Mouse (Mus musculus): ENCODE measurements around the gene Meox1. TPM values are rescaled to one million over a fixed set of nuclear protein-coding genes. Genes with fewer than 3 reads are reported as not detected.

Meox1 gene
- total RNA-seq (2015; ENCODE audit: low replicate concordance) = not detected in 2 replicates
- total RNA-seq (2017; ENCODE audit: low replicate concordance) = not detected in 2 replicates

DNA sequence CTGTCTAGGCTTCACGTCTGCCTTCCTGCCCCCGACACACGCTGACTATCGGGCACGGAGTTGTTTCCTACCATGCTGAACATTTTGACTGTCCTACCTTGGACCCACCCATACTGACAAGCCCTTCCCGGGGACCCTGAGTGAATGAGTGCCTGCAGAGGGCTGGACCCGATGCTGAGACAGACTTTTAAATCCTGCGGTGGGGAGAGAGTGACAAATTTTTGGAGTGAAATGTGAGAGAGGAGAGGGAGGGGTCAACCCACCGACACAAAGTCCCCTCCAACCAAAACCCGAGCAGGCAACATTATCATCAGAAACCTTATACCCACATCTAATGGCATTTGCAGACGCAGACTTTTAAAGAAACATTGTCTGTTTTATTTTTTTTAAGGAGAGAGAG is at the start of gene Meox1:
Meox1 (minus strand) TSS at position 171 of the 400 bp plus-strand sequence.
- no peak for ATAC-seq (replicated peaks; ENCODE audit: low FRiP score, poor library complexity, severe bottlenecking)

DNA sequence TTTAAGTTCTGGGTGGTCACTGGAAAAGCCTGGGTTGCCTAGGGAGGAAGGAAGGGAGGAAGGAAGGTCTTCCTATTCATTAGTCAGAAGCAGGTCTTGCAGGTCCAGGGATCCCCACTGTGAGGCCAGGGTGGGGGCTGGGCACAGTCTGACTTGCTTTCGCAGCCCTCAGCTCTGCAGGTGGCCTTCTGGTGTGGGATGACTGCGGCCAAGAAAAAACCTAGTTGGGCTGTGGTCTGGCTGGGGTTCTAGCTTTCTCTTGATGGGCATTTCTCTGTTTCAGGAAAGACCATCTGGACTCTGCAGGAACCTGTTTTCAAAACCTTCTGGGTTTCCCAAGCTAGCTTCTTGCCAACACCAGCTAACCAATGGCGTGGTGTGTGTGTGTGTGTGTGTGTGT is 48.9 kb upstream of the Meox1 start:
- no peak for ATAC-seq (replicated peaks; ENCODE audit: low FRiP score, poor library complexity, severe bottlenecking)

- no peak for ATAC-seq (replicated peaks; ENCODE audit: low FRiP score, poor library complexity, severe bottlenecking)
These were observed 42.9 kb upstream of the Meox1 start for GRCm38 (mm10) chr11:101937108-101937507.

DNA sequence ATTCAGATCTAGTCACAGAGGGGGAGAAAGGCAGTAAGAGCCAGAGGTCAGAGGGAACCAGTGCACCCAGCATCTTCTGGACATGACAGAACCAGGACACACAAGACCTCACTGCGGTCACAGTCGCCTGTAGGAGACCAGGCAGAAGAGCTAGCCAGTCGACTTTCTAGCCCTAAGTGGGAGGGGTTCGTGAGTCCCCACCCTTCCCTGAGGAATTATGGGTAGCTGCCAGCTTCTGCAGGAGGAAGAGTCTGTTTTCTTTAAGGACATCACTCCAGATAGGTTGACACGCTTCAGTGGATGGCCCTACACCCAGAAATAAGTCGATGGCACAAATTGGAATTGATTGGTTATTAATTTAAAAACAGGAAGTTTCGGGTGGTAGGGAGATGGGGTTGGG is 42.2 kb upstream of the Meox1 start:
- ATAC-seq (replicated peaks; ENCODE audit: low FRiP score, poor library complexity, severe bottlenecking) = no peak

- no peak for ATAC-seq (replicated peaks; ENCODE audit: low FRiP score, poor library complexity, severe bottlenecking)
These were observed 41.6 kb upstream of the Meox1 start for GRCm38 (mm10) chr11:101935743-101936142.

DNA sequence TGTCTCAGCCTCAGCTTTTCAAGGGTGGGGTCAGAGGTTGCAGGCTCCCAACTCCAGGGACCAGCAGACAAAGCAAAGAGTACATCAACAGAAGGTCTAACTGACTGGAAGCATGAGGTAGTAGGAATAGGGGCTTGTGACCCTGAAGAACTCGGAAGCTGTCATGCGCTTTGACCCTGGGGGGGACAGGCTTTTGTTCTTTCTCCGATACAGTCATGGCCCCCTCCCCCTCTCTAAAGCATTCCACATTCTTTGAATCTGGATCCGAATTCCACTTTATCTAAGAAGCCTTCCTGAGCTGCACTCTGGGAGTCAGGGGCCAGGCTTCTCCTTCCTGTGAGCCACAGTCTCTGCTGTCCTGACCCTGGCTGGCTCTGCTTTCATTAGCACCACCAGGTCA is 37.8 kb upstream of the Meox1 start:
- ATAC-seq (replicated peaks; ENCODE audit: low FRiP score, poor library complexity, severe bottlenecking) = no peak

- ATAC-seq (replicated peaks; ENCODE audit: low FRiP score, poor library complexity, severe bottlenecking) = no peak
These were observed 34.0 kb upstream of the Meox1 start for GRCm38 (mm10) chr11:101928030-101928762.

DNA sequence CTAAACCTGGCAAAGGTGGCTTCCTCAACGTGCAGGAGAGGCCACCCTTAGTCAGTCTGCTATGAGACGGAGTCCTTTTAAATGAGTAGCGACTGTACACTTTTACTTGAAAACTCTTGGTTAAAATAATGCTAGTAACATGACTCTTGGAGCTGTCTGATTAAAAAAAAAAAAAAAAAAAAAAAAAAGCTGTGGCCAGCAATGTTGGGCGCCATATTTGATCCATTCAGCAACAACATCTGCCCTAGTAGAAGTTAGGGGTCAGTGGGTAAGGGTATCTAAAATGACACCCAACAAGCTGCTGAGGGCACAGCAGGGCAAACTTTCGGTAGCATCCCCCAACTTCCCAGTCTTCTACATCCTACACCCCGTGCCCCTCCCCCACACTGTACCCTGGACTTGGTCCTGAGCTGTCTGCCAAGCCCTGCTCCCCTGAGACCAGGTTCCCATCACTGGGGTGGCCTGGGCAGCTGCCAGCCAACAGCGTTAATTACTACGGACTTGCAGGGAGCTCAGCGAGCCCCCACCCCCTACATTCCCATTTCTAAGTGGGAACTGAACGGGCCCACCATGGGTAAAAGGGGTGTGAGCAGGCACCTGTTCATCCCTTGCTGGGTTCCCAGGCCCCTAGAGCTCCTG is 32.9 kb upstream of the Meox1 start:
- ATAC-seq (replicated peaks; ENCODE audit: low FRiP score, poor library complexity, severe bottlenecking) = no peak

- ATAC-seq (replicated peaks; ENCODE audit: low FRiP score, poor library complexity, severe bottlenecking) = no peak
These were observed 31.5 kb upstream of the Meox1 start for GRCm38 (mm10) chr11:101925636-101926035.

DNA sequence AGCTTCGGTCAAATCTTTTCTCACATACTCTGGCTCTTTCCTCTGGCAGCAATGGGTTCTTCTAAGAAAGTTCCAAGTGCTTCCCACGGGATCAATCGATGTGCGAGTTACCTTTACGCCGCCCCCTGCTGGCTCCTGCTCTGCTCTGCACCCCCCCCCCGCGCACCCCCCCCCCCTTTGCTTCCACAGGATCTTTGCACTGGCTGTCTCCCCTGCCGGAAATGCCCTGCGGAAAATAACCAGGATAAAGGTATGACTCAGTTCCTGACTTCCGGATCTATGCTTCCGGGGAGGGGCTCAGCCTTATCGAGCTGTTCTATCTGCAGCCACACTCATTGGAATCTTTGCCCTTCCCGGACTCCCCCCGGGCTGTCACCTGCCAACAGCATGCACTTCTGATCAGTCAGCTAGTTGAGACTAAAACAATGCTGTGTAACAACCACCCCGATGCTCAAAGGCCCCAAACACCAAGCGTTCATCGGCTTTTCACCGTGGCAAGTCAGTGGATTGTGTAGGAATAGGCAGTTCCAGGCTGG is 30.3 kb upstream of the Meox1 start:
- ATAC-seq (replicated peaks; ENCODE audit: low FRiP score, poor library complexity, severe bottlenecking) = no peak

- ATAC-seq (replicated peaks; ENCODE audit: low FRiP score, poor library complexity, severe bottlenecking) = no peak
These were observed 29.8 kb upstream of the Meox1 start for GRCm38 (mm10) chr11:101923988-101924387.

- ATAC-seq (replicated peaks; ENCODE audit: low FRiP score, poor library complexity, severe bottlenecking) = no peak
These were observed 27.3 kb upstream of the Meox1 start for GRCm38 (mm10) chr11:101921361-101921952.

DNA sequence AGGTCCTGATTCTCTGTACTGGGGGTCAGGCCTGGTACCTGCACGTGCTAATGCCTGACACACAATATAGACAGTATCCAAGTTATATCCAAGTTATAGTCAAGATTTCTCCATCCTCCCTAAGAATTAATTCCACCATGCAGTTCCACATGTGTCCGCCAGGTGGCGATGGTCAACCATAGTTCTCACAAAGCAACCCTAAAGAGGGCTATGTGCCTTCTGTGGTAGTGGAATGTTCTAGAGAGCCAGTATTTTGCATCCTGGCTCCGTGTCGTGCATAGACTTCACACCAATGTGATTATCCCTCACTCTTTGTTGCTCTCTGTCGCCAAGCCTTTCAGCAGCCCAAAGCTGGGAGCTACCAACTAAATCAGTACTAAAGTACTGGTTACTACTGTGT is 25.5 kb upstream of the Meox1 start:
- ATAC-seq (replicated peaks; ENCODE audit: low FRiP score, poor library complexity, severe bottlenecking) = peak; percentile 78

GRCm38 (mm10) chr11:101918609-101919008 is 24.4 kb upstream of the Meox1 start:
- no peak for ATAC-seq (replicated peaks; ENCODE audit: low FRiP score, poor library complexity, severe bottlenecking)

GRCm38 (mm10) chr11:101916772-101917171 is 22.6 kb upstream of the Meox1 start:
- ATAC-seq (replicated peaks; ENCODE audit: low FRiP score, poor library complexity, severe bottlenecking) = no peak

GRCm38 (mm10) chr11:101913591-101913990 is 19.4 kb upstream of the Meox1 start:
- no peak for ATAC-seq (replicated peaks; ENCODE audit: low FRiP score, poor library complexity, severe bottlenecking)

- ATAC-seq (replicated peaks; ENCODE audit: low FRiP score, poor library complexity, severe bottlenecking) = peak; percentile 53; the same call in 1 of the 2 replicates
These were observed 17.8 kb upstream of the Meox1 start for GRCm38 (mm10) chr11:101911855-101912579.

GRCm38 (mm10) chr11:101910230-101910946 is 16.2 kb upstream of the Meox1 start:
- ATAC-seq (replicated peaks; ENCODE audit: low FRiP score, poor library complexity, severe bottlenecking) = peak; percentile 71

DNA sequence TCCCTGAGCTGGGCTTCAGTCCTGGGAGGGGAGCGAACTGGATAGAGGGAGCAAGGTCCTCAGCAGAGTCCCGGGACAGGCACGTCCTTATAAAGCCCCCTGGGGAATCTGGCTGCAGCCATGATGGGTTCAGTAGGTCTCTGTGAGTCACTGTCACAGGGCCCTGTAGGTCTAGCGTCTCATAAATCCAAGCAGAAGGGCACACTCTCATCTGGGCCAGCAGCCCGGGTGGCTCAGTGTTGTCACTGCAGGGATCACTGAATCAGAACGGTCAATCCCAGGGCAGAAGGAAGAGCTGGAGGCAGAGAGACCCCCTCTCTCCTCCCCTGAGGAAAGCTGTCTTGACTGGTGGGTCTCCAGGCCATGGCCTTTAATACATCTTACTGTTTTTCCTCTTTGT is 14.6 kb upstream of the Meox1 start:
- ATAC-seq (replicated peaks; ENCODE audit: low FRiP score, poor library complexity, severe bottlenecking) = no peak

Measured in erythroblast, adult 5-6 weeks (primary cell).